Mouse (Mus musculus) Muller cell, postnatal 12 days (primary cell): Measurements from ENCODE around the gene Mill1.
"Not testable (repeated sequence)": the region's sequence is repeated elsewhere in the genome, so short reads cannot be mapped to it uniquely, and the experiment has no call there.

Source experiments
- DNase-seq: peaks from one replicate; pipeline ENCODE4 v3.0.0-alpha.2; 2015; ENCODE audit errors: inconsistent ontology term

The Mill1 gene

DNA sequence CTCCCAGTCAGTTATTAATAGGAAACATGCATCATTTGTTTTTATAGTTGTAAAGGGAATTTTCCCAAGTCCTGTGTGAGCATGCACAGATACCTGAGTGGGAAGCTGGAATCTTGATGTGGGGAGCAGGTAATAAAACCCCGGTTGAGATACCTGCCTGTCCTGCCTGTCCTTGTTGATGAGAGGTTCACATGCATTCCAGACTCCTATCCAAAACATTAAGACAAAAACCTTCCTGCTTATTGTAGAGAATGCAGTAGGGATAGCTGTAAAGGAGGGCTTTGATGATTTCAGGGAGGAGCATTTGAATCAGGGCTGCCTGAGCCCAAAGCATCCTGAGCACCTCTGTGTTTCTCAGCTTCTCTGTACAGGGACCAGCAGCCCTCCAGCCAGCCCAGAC, at the start of gene Mill1:
Mill1 (plus strand) TSS at position 301 of the 400 bp plus-strand sequence.
- DNase-seq, result no peak

DNA sequence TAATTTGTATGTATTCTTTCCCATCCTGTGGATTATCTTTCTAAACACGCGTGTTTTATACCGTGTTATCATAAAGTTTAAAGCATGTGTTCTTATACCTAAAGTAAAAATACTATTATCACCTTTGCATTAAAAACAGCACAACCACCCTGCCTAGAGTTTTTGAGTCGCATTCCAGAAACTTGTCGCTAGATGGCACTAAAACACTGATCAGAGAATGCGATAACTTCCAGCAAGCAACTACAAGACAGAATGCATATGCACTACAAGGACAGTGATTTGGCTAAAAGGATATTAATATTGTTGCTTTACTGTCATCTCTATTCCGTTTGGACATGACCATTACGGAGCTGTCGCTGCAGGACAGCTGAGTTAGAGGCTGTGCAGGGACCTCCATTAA, 34.2 kb upstream of the Mill1 start:
- peak; percentile 2 for DNase-seq

DNA sequence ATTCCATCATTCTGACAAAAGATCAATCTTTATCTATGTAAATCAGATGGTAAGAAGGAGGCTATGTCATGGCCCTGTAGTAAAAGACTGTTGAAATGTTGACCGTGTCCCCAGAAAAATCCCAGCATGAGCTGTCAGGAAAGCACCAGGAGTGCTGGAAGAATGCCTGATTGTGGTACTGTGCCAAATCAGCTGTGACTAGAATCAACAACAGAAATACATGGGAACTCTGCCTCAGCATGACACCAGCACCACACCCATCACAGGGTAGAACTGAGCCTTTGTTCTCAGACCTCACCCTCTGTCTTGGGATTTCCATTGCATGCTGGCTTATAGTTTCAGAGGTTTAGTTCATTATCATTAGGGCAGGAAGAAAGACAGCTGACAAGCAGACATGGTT, 30.4 kb upstream of the Mill1 start:
- no peak for DNase-seq

DNA sequence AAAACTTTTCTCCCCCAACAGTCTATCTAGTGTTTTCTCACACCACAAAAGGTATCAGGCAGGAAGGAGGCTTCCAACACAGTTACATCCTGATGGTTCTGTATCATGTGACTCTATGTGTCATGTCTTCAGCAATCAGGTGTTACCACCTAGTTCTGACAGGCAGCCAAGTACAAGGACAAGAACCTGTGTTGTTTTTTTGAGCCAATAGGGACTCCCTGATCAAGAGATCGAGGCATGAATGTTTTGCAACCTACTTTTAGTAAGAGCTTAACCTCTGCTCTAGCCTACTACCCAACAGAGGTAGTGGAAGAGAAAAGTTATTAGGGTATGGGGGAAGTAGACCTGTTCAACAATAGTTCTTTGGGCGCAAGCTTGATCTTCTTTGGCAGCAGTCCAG, 6.6 kb upstream of the Mill1 start:
- no peak for DNase-seq

DNA sequence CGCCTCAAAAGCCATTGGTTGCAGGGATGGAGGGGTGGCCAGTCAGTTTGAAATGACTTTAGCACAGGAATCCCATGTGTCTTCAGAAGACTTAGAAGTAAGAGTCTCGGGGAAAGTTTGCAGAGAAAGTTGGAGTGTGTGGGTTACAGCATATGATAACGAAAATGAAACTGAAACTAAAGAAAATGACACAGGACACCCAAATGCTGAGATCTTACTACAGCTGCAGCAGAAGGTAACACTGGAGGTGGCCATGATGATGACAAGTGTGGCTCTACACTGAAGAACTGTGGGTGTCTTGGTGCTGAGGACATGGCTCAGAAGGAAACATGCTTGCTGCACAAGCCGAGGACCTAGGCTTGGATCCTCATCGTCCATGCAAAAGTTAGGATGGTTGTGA, 3.9 kb upstream of the Mill1 start:
- no peak for DNase-seq

DNA sequence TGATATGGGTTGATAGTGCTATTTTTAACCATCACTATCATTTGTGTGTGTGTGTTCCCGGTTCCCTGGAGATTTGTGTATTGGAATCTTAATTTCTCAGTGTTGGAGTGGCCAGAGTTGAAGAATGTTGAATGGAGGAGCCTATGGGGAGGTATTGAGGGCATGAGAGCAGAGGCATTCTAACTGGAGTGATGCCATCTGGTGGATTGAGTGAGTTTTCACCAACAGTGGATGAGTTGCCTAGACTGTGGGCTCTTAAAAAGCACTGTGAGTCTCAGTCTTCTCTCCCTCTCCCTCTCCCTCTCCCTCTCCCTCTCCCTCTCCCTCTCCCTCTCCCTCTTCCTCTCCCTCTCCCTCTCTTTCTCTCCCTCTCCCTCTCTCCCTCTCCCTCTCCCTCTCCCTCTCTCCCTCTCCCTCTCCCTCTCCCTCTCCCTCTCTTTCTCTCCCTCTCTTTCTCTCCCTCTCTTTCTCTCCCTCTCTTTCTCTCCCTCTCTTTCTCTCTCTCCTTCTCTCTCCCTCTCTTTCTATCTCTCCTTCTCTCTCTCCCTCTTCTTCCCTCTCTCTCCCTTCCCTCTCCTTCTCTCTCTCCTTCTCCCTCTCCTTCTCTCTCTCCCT, 1.1 kb upstream of the Mill1 start:
- DNase-seq, result not testable (repeated sequence)

DNA sequence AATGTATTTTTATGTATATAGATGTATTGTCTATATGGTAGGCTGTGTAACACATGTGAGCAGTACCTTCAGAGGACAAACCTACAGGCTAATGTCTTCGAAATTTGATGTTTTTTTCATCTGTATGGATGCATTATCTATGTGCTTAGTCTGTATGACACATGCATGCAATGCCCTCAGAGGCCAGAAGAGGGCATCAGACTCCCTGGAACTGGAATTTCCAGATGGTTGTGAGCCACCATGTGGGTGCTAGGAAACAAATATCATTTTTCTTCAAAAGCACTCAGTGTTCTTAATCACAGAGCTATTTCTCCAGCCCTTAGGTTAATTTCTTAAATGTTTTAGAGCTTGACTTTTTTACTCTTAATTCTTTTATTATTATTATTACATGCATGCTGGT, 15.1 kb downstream of the Mill1 start:
- no peak for DNase-seq

DNA sequence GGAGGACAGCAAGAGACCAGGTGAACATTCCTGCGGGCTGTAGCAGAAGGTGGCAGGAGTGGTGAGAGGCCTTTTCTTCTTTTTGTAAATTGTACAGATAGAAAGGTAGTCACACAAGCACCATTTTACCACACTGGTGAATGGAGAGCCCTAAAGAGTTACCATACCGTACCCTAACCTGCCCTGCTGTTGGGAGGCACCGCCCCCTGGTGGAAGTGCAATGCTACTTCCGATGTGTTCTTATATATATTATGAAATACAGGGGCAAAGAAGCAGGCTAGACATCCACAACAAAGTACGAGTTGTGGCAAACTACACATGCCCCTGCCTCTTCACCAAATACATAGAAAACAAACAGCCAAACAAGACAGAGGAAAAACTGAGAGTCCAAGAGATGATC, 19.9 kb downstream of the Mill1 start:
- DNase-seq, result no peak
